Mouse (Mus musculus) C2C12 (cell line): Measurements from ENCODE around the gene Gm128.

Source experiments
- CEBPB ChIP-seq: IDR thresholded peaks from one replicate; pipeline ENCODE4 v1.6.1; 2011; ENCODE audit warnings: low read depth, mild to moderate bottlenecking, control low read depth, moderate library complexity
- CTCF ChIP-seq: IDR thresholded peaks from one replicate; pipeline ENCODE4 v1.5.1; 2011; ENCODE audit not compliant: control insufficient read depth, insufficient read depth, insufficient read length
- MYOD1 ChIP-seq: IDR thresholded peaks from one replicate; pipeline ENCODE4 v1.6.1; 2011; ENCODE audit warnings: low read depth; ENCODE audit not compliant: control insufficient read depth, insufficient read length
- USF1 ChIP-seq: IDR thresholded peaks from one replicate; pipeline ENCODE4 v1.6.1; 2011; ENCODE audit warnings: low read depth, mild to moderate bottlenecking, control low read depth, moderate library complexity

DNA sequence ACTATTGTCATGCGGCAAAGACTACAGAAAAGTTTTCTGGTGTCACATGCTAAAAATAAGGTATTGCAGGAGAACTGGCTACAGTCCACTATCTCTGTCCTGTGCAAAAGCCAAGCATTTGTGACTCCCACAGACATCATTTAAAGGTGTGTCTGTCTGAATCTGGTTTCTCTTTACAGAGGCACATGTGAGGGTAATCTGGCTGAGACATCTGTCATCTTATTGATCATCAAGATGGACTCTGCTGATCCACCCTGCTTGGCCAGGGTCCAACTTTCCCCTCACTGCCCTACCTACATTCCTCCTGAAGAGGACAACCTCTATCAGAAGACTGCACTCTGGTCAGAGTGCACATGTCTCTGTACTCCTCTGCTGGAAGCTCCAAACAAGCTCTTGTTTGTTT is 35.8 kb upstream of the Gm128 start:
- TF ChIP-seq CTCF (no peak), CEBPB (no peak), MYOD1 (no peak), USF1 (no peak)
